Mouse (Mus musculus): ENCODE measurements around the gene Stk38l.
A peak's percentile ranks its signal among the peaks of the same experiment; 100 is the strongest.
"Not testable (repeated sequence)": the region's sequence is repeated elsewhere in the genome, so short reads cannot be mapped to it uniquely, and the experiment has no call there.

Stk38l gene

GRCm38 (mm10) chr6:146770808-146771207 is 46.0 kb downstream of the Stk38l start:
- DNase-seq (ENCODE audit: low spot score), result no peak

GRCm38 (mm10) chr6:146775864-146776263 is 51.1 kb downstream of the Stk38l start:
- DNase-seq (ENCODE audit: low spot score), result not testable (repeated sequence)

GRCm38 (mm10) chr6:146776610-146777389 is 52.0 kb downstream of the Stk38l start:
- DNase-seq (ENCODE audit: low spot score), result no peak

- DNase-seq (ENCODE audit: low spot score), result no peak
These were observed 53.3 kb downstream of the Stk38l start for GRCm38 (mm10) chr6:146778055-146778454.

GRCm38 (mm10) chr6:146781566-146781965 is 56.8 kb downstream of the Stk38l start:
- DNase-seq (ENCODE audit: low spot score), result no peak

GRCm38 (mm10) chr6:146793527-146793926 is 68.7 kb downstream of the Stk38l start:
- DNase-seq (ENCODE audit: low spot score), result no peak

- no peak for DNase-seq (ENCODE audit: low spot score)
These were observed 70.5 kb downstream of the Stk38l start for GRCm38 (mm10) chr6:146795166-146795923.

- DNase-seq (ENCODE audit: low spot score), result peak; percentile 40
These were observed 71.2 kb downstream of the Stk38l start, which contains the start of gene Arntl2 for GRCm38 (mm10) chr6:146795924-146796545. Gene Arntl2 (plus strand): TSS chr6:146796055.

- DNase-seq (ENCODE audit: low spot score), result no peak
These were observed 72.7 kb downstream of the Stk38l start for GRCm38 (mm10) chr6:146797446-146797845.

- no peak for DNase-seq (ENCODE audit: low spot score)
These were observed 85.2 kb downstream of the Stk38l start for GRCm38 (mm10) chr6:146809991-146810390.

- no peak for DNase-seq (ENCODE audit: low spot score)
These were observed 88.2 kb downstream of the Stk38l start for GRCm38 (mm10) chr6:146813007-146813406.

GRCm38 (mm10) chr6:146820177-146820965 is 95.6 kb downstream of the Stk38l start:
- peak; percentile 21 for DNase-seq (ENCODE audit: low spot score)

GRCm38 (mm10) chr6:146821958-146822357 is 97.2 kb downstream of the Stk38l start:
- no peak for DNase-seq (ENCODE audit: low spot score)

GRCm38 (mm10) chr6:146824727-146825486 is 100.1 kb downstream of the Stk38l start:
- DNase-seq (ENCODE audit: low spot score), result peak; percentile 30

GRCm38 (mm10) chr6:146825487-146825773 is 100.6 kb downstream of the Stk38l start:
- no peak for DNase-seq (ENCODE audit: low spot score)
